Mouse (Mus musculus): ENCODE data around the gene Ifna15.
A peak's percentile ranks its signal among the peaks of the same experiment; 100 is the strongest.
"Not testable (repeated sequence)": the region's sequence is repeated elsewhere in the genome, so short reads cannot be mapped to it uniquely, and the experiment has no call there.

Gene Ifna15

GRCm38 (mm10) chr4:88558145-88558544 is at the start of gene Ifna15:
Ifna15 (minus strand) TSS chr4:88558245.
- DNase-seq: not testable (repeated sequence)

GRCm38 (mm10) chr4:88603276-88603675 is 45.2 kb upstream of the Ifna15 start, which contains the start of gene Ifna12:
Ifna12 (minus strand) TSS chr4:88603376.
- no peak for DNase-seq

GRCm38 (mm10) chr4:88592285-88592684 is 34.2 kb upstream of the Ifna15 start, which contains the start of gene Ifna9:
Ifna9 (minus strand) TSS chr4:88592385.
- no peak for DNase-seq

DNA sequence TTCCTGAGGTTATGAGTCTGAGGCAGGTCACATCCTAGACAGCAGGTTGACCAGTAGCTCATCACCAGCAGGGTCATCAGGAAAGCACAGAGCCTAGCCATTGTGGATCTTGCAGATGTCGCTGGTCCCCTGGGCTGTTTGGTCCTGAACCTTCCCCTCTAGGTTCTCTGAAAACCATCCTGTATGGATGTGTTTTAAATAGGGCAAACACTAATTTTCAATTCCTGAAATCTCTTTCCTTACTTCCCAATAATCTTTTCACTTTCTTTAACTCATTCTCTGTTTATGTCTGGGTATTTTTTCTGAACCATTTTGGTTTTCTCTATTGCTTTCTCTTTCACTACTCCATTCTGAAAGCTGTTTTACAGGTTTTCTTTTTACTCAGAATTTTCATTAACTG is 13.7 kb upstream of the Ifna15 start, which contains the start of gene Ifna14:
Ifna14 (minus strand) TSS at position 101 of the 400 bp plus-strand sequence.
- no peak for DNase-seq

GRCm38 (mm10) chr4:88561791-88562190 is 3.7 kb upstream of the Ifna15 start:
- DNase-seq: no peak

- DNase-seq: peak; percentile 86 to 89
Observed at GRCm38 (mm10) chr4:88550161-88550945, 7.7 kb downstream of the Ifna15 start.

DNA sequence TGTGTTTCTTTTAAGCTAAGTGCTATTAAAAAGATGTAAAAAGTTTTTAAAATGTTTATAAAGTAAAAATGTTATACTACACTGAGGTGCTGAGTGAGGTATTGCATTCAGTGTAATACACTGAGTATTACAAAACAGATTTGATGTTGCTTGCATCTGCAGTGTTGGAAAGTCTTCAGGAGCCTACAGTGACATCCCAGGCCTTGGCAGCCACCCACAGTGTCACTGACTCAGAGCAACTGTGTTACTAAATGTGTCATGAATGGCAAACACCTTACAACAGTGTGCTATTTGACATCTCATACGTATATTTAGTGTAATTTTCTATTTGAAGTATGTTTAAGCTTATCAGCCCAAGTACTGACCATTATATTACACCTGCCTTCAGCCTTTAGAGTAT is 10.1 kb downstream of the Ifna15 start:
- DNase-seq: no peak

DNA sequence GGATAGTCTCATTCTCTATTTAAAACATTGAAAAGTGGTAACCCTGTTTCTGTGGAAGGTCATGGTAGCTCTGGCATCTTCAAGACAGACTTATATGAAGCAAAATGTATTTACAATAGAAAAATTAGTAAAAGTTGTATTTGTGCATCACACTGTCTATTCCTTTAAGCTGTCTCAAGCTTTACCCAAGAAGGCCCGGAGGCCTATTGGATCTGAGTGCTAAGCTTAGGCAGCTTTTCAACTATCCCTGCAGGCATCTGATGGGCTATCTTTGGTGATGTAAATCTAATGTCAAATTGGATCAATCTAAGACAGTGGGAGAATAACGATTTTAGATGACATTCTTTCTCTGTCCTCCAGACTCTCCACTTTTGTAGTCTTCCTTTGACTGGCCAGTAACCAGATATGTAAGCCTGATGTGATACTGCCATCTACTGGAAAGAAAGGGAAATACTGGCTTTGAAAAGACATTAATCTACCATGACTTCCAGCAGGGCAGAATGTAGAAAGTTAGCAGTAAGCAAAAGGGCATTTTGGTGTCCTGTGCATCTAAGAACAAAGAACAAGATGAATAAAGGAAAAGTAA is 14.3 kb downstream of the Ifna15 start:
- no peak for DNase-seq

DNA sequence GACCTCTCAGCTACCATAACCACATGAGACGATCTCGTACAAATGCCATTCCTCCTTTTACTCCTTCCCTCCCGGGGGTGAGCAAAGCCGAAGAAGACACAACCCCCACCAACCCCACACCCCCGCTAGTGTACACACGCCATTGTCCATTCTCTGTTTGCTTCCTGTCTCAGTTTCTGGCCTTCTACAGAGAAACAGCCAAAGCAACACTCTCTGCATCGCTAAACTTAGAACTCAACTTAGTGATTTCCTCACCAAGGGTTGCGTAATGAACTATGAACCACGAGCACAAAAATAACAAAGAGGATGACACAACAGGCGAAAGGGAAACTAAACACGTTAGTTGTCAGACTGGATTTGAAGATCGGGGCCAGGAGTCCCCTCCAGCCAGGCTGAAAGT is 20.7 kb downstream of the Ifna15 start:
- DNase-seq: no peak

DNA sequence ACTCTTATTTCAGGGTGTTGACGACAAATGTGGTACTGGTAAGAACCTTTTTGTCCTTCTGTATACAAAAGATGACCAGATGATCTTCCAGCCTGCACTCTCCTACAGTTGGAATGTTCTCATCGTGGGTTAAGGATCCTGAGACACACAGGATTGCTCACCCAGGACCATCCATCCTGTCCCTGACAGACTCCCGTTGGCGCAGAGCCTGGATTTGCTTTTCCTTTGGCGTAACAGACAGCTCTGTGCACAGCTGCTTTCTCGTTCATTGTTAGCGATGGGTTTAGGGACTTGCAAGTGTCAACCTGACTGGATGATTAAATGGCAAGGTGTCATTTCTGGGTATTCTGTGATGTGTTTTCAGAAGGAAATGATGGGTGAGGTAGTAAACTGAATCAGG is 21.4 kb downstream of the Ifna15 start:
- peak; percentile 29 to 49 for DNase-seq

DNA sequence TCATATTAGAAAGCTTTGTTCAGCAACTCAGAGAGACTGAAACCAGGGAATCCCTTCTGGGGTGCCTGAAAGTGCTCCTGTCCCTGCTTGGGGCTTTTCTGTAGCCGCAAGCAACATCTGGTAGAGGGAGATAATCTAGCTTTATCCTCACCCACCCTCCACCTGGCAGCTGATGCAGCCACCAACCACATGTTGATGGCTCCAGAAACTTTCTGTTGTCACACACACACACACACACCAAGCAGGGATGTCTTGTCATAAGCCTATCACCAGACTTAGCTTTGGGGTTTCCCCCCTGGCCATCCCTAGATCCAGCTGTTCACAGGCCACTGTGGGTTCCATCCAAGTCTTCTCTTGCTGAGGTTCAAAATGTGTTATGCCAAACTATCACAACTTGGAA is 22.3 kb downstream of the Ifna15 start:
- DNase-seq: no peak

- no peak for DNase-seq
Observed at GRCm38 (mm10) chr4:88534903-88535302, 23.1 kb downstream of the Ifna15 start.

DNA sequence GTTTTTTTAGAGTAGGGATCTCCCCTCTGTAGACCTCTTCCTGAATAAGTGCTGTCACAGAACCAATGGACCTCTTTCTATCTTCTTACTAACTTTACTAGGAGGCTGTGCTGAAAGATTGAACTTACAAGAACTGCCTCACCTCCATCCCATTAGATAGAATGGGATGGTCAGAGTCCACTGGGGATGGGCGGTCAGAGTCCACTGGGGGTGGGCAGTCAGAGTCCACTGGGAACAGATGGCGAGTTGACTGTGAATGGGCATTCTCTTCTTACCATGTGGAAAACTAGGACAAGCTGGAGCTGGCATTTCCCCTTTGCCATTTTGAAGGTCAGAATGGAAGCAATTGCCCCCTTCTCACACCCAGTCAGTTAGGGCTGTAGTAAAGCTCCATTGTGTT is 24.5 kb downstream of the Ifna15 start:
- peak in 1 of 2 experiments; percentile 9 for DNase-seq

- DNase-seq: no peak
Observed at GRCm38 (mm10) chr4:88530892-88531291, 27.2 kb downstream of the Ifna15 start.

GRCm38 (mm10) chr4:88530271-88530670 is 27.8 kb downstream of the Ifna15 start:
- DNase-seq: no peak

DNA sequence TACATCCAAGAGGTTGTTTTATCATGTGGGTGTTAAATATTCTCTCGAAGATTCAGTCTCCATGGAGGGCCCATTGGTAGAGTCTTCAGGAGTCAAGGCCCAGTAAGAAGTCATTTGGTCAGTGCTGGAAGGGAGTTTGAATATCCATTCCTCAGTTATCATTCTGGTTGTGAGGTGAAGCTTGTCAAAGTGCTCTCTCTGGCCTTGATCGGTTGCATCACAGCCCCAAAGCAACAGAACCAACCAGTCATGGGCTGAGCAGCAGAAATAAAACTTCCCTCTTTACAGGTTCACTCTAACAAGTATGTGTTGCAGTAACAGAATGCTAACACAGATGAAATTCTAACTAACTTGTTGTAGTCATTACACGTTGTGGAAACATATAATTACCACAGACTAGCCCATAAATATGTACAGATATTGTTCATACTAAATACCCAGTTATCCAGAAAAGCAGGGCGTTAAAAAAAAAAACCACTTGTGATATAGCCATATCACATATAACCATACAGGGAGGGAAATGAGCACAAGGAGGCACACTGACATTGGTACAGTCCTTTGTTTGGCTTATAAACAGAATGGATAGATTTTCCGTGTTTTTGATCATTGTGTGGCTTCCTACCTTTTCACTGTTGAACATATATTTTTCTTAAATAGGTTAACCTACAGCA is 31.5 kb downstream of the Ifna15 start:
- no peak for DNase-seq

DNA sequence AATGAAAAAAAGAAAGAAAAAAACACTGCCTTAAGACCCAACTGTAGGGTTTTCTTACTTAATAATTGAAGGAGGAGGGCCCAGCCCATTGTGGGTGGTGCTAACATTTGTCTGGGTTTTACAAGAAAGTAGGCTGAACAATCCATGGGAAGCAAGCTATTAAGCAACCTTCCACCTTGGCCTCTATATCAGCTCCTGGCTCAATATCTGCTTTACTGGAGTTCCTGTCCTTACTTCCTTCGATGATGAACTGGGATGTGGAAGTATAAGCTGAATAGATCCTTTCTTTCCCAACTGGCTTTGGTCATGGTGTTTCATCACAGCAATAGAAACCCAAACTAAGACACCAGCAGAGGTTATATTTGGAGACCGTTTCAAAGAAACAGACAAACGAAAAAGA is 32.7 kb downstream of the Ifna15 start:
- DNase-seq: no peak

GRCm38 (mm10) chr4:88523241-88523640 is 34.8 kb downstream of the Ifna15 start:
- peak; percentile 20 to 22 for DNase-seq

DNA sequence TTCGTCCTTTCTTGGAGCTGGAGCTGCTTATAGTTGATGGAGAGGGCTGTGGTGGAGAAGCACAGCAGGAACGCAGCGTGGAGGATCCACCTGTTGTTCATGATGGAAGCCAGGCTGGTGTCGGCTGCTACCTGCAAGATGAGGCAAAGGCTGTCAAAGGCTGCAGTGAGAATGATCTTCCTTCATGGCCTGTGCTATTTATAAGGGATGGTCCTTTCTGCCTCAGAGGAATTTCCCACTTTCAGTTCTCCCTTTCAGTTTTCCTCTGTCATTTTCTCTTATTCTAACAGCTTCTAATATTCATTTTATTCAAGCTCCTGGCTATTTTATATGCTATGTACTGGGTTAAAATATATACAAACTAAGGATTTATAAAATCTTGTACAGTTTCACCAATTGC is 35.4 kb downstream of the Ifna15 start, which contains the start of gene Ifnb1:
Ifnb1 (minus strand) TSS at position 101 of the 400 bp plus-strand sequence.
- no peak for DNase-seq

DNA sequence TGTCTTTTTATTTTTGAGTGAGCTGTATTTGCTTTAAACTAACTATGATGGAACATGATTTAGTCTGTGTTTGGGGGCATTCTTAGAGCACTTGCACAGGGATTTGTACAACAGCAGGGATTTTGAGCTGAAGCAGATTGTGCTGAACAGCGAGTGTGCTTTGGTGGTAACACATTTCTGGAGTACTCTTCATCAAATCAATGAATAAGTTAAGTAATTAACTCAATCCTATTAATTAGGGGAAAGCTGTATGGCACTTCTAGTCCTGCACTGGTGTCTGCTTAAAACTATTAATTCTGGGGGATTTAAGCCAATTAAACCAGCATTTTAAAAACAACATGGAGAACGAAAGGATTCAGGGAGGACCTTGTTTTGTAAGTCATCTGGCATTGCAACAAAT is 40.1 kb downstream of the Ifna15 start:
- DNase-seq: no peak

DNA sequence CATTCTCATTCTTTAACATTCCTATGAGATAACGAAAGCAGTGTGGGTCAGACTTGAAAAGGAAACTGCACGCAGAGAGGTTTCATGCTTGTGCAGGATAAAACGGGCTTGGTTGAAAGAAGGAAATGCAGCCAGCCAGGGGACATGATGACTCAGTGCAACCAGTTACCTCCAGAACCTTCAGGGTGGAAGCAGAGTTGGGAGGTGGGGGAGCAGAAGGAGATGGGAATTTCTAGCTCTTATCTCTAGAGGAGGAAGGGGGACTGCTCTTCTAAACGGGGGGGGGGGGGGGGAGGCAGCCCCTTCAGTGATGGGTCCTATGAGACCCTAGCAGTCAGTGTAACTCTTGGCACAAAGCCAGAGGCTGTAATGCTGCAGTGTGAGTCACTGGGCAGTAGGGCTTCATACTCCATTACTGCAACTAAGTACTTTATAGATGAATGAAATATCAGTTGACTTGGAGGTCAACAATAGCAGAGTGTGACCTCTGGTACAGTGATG is 42.3 kb downstream of the Ifna15 start:
- DNase-seq: peak; percentile 22 to 52

- DNase-seq: no peak
Observed at GRCm38 (mm10) chr4:88515250-88515649, 42.8 kb downstream of the Ifna15 start.

DNA sequence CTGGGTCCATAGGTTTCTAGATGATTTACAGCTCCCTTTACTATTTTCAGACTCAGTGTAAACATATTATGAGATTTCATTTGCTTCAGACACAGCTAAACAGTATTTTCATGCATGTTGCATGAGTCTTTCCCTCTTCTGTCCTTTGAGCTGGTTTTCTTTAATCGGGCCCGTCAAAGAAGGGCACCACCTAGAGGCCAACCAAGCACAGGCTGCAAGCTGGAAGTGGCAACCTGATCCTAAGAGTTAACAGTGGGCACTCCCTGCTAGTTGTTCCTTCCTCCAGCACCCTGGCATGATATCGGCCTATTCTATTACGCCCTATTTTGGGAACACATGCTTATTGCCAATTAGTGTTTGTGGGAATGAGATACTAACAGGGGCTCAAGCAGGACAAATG is 43.6 kb downstream of the Ifna15 start:
- peak; percentile 70 to 74 for DNase-seq
